Mouse (Mus musculus) myocyte (in vitro differentiated cells): Measurements from ENCODE around the gene Ubald2. TPM values are rescaled to one million over a fixed set of nuclear protein-coding genes. Genes with fewer than 3 reads are reported as not detected.
A peak's percentile ranks its signal among the peaks of the same experiment; 100 is the strongest.
"Not testable (repeated sequence)": the region's sequence is repeated elsewhere in the genome, so short reads cannot be mapped to it uniquely, and the experiment has no call there.

Experiments used
- H3K27me3 ChIP-seq: one replicate; pipeline ENCODE4 v1.6.1; 2011; ENCODE audit not compliant: control insufficient read depth, insufficient read depth, insufficient read length
- H3K36me3 ChIP-seq: one replicate; pipeline ENCODE4 v1.6.1; 2011; ENCODE audit not compliant: control insufficient read depth, insufficient read depth
- H3K4me2 ChIP-seq: one replicate; pipeline ENCODE4 v1.6.1; 2011; ENCODE audit warnings: low read depth, control low read depth
- H3K4me3 ChIP-seq: one replicate; pipeline ENCODE4 v1.5.1; 2011; ENCODE audit warnings: mild to moderate bottlenecking, control low read depth, moderate library complexity
- H3K79me2 ChIP-seq: one replicate; pipeline ENCODE4 v1.6.1; 2011; ENCODE audit not compliant: control insufficient read depth, insufficient read depth
- H3ac ChIP-seq: one replicate; pipeline ENCODE4 v1.6.1; 2011; ENCODE audit not compliant: control insufficient read depth, insufficient read length
- CEBPB ChIP-seq: IDR thresholded peaks from 2 replicates; pipeline ENCODE4 v1.6.1; 2011; ENCODE audit warnings: mild to moderate bottlenecking, moderate library complexity; ENCODE audit not compliant: poor library complexity, insufficient read depth, severe bottlenecking
- E2F4 ChIP-seq: IDR thresholded peaks from one replicate; pipeline ENCODE4 v1.6.1; 2011; ENCODE audit warnings: mild to moderate bottlenecking, control low read depth, moderate library complexity; ENCODE audit not compliant: insufficient read depth
- MAX ChIP-seq: IDR thresholded peaks from one replicate; pipeline ENCODE4 v1.6.1; 2011; ENCODE audit warnings: low read depth, mild to moderate bottlenecking, control low read depth
- MYOD1 ChIP-seq, 3 experiments: IDR thresholded peaks; one replicate each; pipeline ENCODE4 v1.6.1; 2011; ENCODE audit warnings: control low read depth in 2 of 3, low read depth in 2 of 3, mild to moderate bottlenecking in 2 of 3, moderate library complexity in 1 of 3; ENCODE audit not compliant: insufficient read length in 2 of 3, control insufficient read depth in 1 of 3
- MYOG ChIP-seq, 3 experiments: IDR thresholded peaks; one replicate each; pipeline ENCODE4 v1.6.1; 2011; ENCODE audit warnings: control low read depth in 2 of 3, low read depth in 2 of 3, mild to moderate bottlenecking in 2 of 3; ENCODE audit not compliant: insufficient read length in 2 of 3, control insufficient read depth in 1 of 3, insufficient read depth in 1 of 3
- POLR2A ChIP-seq: IDR thresholded peaks from one replicate; pipeline ENCODE4 v1.6.1; 2011; ENCODE audit warnings: low read depth, mild to moderate bottlenecking, control low read depth, moderate library complexity; ENCODE audit not compliant: insufficient read length
- POLR2AphosphoS2 ChIP-seq: IDR thresholded peaks from one replicate; pipeline ENCODE4 v1.6.1; 2011; ENCODE audit warnings: low read depth, control low read depth; ENCODE audit not compliant: insufficient read length
- REST ChIP-seq: IDR thresholded peaks from one replicate; pipeline ENCODE4 v1.6.1; 2011; ENCODE audit warnings: mild to moderate bottlenecking, control low read depth, moderate library complexity; ENCODE audit not compliant: insufficient read depth, insufficient read length
- SRF ChIP-seq: IDR thresholded peaks from one replicate; pipeline ENCODE4 v1.6.1; 2011; ENCODE audit warnings: low read depth; ENCODE audit not compliant: control insufficient read depth, insufficient read length
- TCF12 ChIP-seq: IDR thresholded peaks from one replicate; pipeline ENCODE4 v1.6.1; 2011; ENCODE audit warnings: mild to moderate bottlenecking, control low read depth; ENCODE audit not compliant: poor library complexity, insufficient read depth, severe bottlenecking
- TCF3 ChIP-seq: IDR thresholded peaks from one replicate; pipeline ENCODE4 v1.6.1; 2011; ENCODE audit warnings: low read depth, control low read depth; ENCODE audit not compliant: insufficient read length
- USF1 ChIP-seq: IDR thresholded peaks from one replicate; pipeline ENCODE4 v1.6.1; 2011; ENCODE audit warnings: low read depth, mild to moderate bottlenecking, control low read depth, moderate library complexity
- polyA plus RNA-seq: library from polyadenylated mRNA; unstranded; fragments of >200 nt; fragmentation: generic; extraction: Trizol; gene quantifications from one replicate; pipeline ENCODE4 v1.2.1, GENCODE M21; 2012; ENCODE audit warnings: missing spikeins

The Ubald2 gene
- polyA plus RNA-seq, 1 experiment, result 120 TPM

DNA sequence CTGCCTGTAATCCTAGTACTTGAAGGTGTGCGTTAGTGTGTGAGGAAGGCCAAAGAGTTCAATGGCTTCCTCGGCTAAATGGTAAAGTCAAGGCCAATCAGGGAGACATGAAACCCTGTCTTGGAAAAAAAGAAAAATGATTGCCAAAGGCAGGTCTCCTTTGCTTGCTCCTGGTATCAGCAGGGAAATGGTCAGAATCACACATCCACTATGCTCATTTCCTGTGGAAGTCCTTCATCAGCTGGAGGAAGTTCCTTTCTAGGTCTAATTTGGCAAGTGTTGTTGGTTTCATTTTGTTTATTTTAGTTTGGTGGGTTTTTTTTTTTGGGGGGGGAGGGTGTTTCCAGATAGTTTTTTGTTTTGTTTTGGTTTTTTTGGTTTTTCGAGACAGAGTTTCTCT is 24.9 kb upstream of the Ubald2 start:
- no peak overlapping the region for H3ac ChIP-seq
- TF ChIP-seq TCF12, result no peak
- TF ChIP-seq MYOG (IDR thresholded peaks at IDR 0.05; ENCODE audit: control insufficient read depth in 1 of 3, insufficient read depth in 1 of 3, insufficient read length in 2 of 3, low read depth in 2 of 3), result no peak
- TF ChIP-seq TCF3, result no peak
- TF ChIP-seq POLR2AphosphoS2, result no peak
- TF ChIP-seq REST, result no peak
- TF ChIP-seq MAX, result no peak
- no peak for TF ChIP-seq MYOD1 (IDR thresholded peaks at IDR 0.05; ENCODE audit: control insufficient read depth in 1 of 3, insufficient read length in 2 of 3, low read depth in 2 of 3)
- TF ChIP-seq CEBPB, result no peak

DNA sequence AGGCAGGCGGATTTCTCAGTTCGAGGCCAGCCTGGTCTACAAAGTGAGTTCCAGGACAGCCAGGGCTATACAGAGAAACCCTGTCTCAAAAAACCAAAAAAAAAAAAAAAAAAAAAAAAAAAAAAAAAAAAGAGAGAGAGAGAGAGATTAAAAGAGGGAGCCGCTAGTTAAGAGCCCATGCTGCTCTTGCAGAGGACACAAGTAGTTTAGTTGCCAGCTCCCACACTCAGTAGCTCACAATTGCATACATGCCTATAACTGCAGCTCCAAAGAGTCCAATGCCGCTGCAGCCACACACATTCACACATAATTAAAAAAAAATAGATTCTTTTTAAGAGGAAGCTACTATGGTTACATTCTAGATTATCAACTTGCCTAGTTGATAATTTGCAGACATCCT is 23.5 kb upstream of the Ubald2 start:
- H3K36me3 ChIP-seq, result not testable (repeated sequence)

More for the DNA sequence above, 24.9 kb upstream of the Ubald2 start:
- no peaks in the 10 kb centered on the region for H3K27me3 ChIP-seq
- H3K79me2 ChIP-seq, result peaks cover 8% of the 10 kb centered on the region
- no peaks in the 10 kb centered on the region for H3K36me3 ChIP-seq
- no peak overlapping the region for H3K4me3 ChIP-seq
- H3K4me2 ChIP-seq, result no peak overlapping the region

GRCm38 (mm10) chr11:116411582-116411981 is 22.3 kb upstream of the Ubald2 start:
- Histone ChIP-seq H3ac (no peak overlapping the region), H3K4me3 (peak overlapping the region; percentile 26), H3K36me3 (no peaks in the 10 kb centered on the region), H3K79me2 (peaks cover 8% of the 10 kb centered on the region), H3K4me2 (peak overlapping the region; percentile 88), H3K27me3 (no peaks in the 10 kb centered on the region)
- no peak for TF ChIP-seq MYOD1 (IDR thresholded peaks at IDR 0.05; ENCODE audit: control insufficient read depth in 1 of 3, insufficient read length in 2 of 3, low read depth in 2 of 3)
- TF ChIP-seq REST, result no peak
- TF ChIP-seq MYOG (IDR thresholded peaks at IDR 0.05; ENCODE audit: control insufficient read depth in 1 of 3, insufficient read depth in 1 of 3, insufficient read length in 2 of 3, low read depth in 2 of 3), result no peak
- no peak for TF ChIP-seq TCF3
- TF ChIP-seq MAX, result no peak
- TF ChIP-seq POLR2AphosphoS2, result no peak
- no peak for TF ChIP-seq CEBPB
- no peak for TF ChIP-seq POLR2A
- no peak for TF ChIP-seq TCF12
- no peak for TF ChIP-seq USF1

More for the DNA sequence above, 23.5 kb upstream of the Ubald2 start:
- not testable (repeated sequence) for H3ac ChIP-seq, H3K4me3 ChIP-seq, H3K79me2 ChIP-seq, H3K27me3 ChIP-seq, H3K4me2 ChIP-seq

- Histone ChIP-seq H3ac (peak overlapping the region; percentile 69), H3K79me2 (peaks cover 8% of the 10 kb centered on the region), H3K4me3 (peak overlapping the region; percentile 26), H3K4me2 (peak overlapping the region; percentile 88), H3K36me3 (no peaks in the 10 kb centered on the region), H3K27me3 (no peaks in the 10 kb centered on the region)
- TF ChIP-seq TCF3 (no peak), MYOD1 (IDR thresholded peaks at IDR 0.05; ENCODE audit: control insufficient read depth in 1 of 3, insufficient read length in 2 of 3, low read depth in 2 of 3) (peak in 1 of 3 experiments; percentile 4)
Observed at GRCm38 (mm10) chr11:116412028-116412827, 21.7 kb upstream of the Ubald2 start.

DNA sequence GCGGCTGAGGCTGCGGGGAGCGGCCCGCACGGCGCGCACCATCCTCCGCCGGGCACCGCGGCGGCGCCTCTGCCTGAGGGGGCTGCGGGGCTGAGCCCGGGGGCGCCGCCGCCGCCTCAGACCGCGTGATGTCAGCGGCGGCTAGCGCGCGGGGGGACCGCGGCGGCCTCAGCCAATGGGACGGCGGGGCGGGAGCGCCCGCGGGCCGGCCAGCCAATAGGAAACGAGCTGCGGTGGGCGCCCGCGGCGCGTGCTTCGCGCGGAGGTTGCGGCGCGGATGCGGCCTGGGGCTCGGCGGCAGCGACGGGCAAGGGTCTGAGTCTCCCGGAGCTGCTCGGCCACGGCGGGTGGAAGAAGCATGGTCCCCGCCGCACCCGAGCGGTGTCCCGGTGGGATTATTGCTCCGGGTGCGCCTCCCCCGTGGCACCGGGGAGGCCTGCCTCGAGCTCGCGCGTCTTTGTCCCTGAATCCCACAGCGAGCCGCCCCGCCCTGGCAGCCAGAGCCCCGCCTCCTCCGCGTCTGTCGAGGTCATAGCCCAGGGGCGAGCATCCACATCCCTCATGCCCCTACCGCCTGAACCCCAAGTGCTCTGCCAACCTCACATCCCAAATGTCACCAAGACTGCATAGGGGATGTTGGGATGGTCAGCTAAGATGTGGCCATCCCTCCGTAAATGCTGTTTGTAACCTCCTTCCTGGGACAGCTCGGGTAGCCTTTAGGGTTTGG is 20.8 kb upstream of the Ubald2 start, which contains the start of gene Rnf157:
Rnf157 (minus strand) TSS at position 129 of the 727 bp plus-strand sequence.
- H3ac ChIP-seq, result peak within 1 kb of the TSS; percentile 69
- no peaks in the 10 kb centered on the region for H3K36me3 ChIP-seq
- H3K27me3 ChIP-seq, result no peaks in the 10 kb centered on the region
- TF ChIP-seq REST (no peak), POLR2AphosphoS2 (peak; percentile 17), SRF (no peak), E2F4 (peak; percentile 56), POLR2A (peak; percentile 73), MAX (no peak), CEBPB (no peak)
- H3K79me2 ChIP-seq, result peaks cover 8% of the 10 kb centered on the region
- peak within 1 kb of the TSS; percentile 97 for H3K4me2 ChIP-seq
- H3K4me3 ChIP-seq, result peak within 1 kb of the TSS; percentile 26
